ENCODE assay signal across 8 mouse cellular contexts in the genomic region with DNA sequence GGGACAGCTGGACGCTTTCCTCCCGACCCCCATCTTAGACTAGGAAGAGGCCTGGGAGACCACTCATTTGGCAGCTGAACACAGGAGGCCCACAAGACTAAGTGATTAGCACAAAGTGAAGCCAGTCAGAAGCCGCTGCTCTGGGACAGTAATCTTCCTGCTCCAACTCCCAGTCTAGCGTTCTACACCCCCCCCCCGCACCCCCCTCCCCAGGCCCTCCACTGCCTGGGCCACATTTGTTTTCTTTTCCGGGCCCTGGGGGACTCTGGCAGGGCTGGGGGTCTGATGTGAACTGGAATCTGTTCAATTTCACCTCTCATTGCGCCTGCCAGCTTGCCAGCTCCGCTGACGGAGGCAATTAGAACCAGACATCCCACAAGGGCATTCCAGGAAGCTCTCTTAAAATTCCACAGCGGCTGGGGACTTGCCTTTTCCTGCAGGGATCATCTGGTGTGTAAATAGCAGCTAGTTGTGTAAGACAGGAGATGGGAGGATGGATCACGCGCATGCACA.
DNase-seq lines count a peak whose midpoint lies in the region; ATAC-seq and TF ChIP-seq lines count a peak whose summit lies in the region.

No protein-coding gene starts in this region.

- 2% methylated on average over 10 of the region's 12 CpGs for WGBS in embryonic facial prominence, embryonic 15.5 days
- 9% methylated on average over 12 of the region's 12 CpGs for WGBS in midbrain, embryonic 11.5 days

- peaks cover 8% of the 10 kb centered on the region; the same call in 1 of the 2 replicates for H3K27me3 ChIP-seq in embryonic facial prominence, embryonic 15.5 days
- H3K27me3 ChIP-seq in midbrain, embryonic 11.5 days (ENCODE audit: control insufficient read depth, insufficient read depth, low read length), result peaks cover 66% of the 10 kb centered on the region

- intact Hi-C loops in heart, postnatal 25 days (cut with DNase I), result loop anchor here (1.0 to 5.0 kb wide), 3 partner anchors 208 to 454 kb away; no protein-coding TSS in a partner anchor

- ATAC-seq in embryonic facial prominence, embryonic 15.5 days (ENCODE audit: insufficient number of reproducible peaks, low FRiP score, low TSS enrichment, low read depth), result peak; percentile 82
- ATAC-seq in midbrain, embryonic 11.5 days (ENCODE audit: low FRiP score), result peak; percentile 49; the same call in 1 of the 2 replicates
- ATAC-seq in erythroid progenitor cell, adult 5-6 weeks (replicated peaks; ENCODE audit: low FRiP score, poor library complexity, severe bottlenecking), result no peak

- H3K4me1 ChIP-seq in embryonic facial prominence, embryonic 15.5 days, result peaks cover 36% of the 10 kb centered on the region
- peaks cover 11% of the 10 kb centered on the region for H3K4me1 ChIP-seq in midbrain, embryonic 11.5 days (ENCODE audit: control insufficient read depth, insufficient read depth, low read length)

- no peak overlapping the region; the same call in 1 of the 2 replicates for H3K4me3 ChIP-seq in layer of hippocampus, adult 2 months
- peak overlapping the region; percentile 5; the same call in 1 of the 2 replicates for H3K4me3 ChIP-seq in embryonic facial prominence, embryonic 15.5 days (replicated peaks)
- H3K4me3 ChIP-seq in midbrain, embryonic 11.5 days (ENCODE audit: low read depth, low read length), result no peak overlapping the region

- H3K9me3 ChIP-seq in embryonic facial prominence, embryonic 15.5 days (replicated peaks), result no peaks in the 10 kb centered on the region
- no peaks in the 10 kb centered on the region for H3K9me3 ChIP-seq in midbrain, embryonic 11.5 days (ENCODE audit: control insufficient read depth, low read length)

- H3K36me3 ChIP-seq in embryonic facial prominence, embryonic 15.5 days, result no peaks in the 10 kb centered on the region
- H3K36me3 ChIP-seq in midbrain, embryonic 11.5 days (ENCODE audit: control insufficient read depth, insufficient read depth, low read length), result no peaks in the 10 kb centered on the region

- TF ChIP-seq CTCF in layer of hippocampus, adult 2 months (conservative IDR thresholded peaks at IDR 0.05), result no peak

- H3K27ac ChIP-seq in layer of hippocampus, adult 2 months, result 0 out of 2 replicates have a peak overlapping the region, but pooled peaks have one; percentile 41
- peak overlapping the region; percentile 74 for H3K27ac ChIP-seq in embryonic facial prominence, embryonic 15.5 days (replicated peaks)
- H3K27ac ChIP-seq in midbrain, embryonic 11.5 days (ENCODE audit: low read depth, low read length), result no peak overlapping the region

- DNase-seq in layer of hippocampus, adult 2 months (ENCODE audit: low spot score in 2 of 2), result no peak
- DNase-seq in layer of hippocampus, adult 8-10 months (ENCODE audit: low spot score in 2 of 2), result no peak
- peak; percentile 44 for DNase-seq in heart, postnatal 25 days (ENCODE audit: low spot score)
- peak; percentile 59 to 78 for DNase-seq in kidney, postnatal 25 days
- DNase-seq in midbrain, embryonic 11.5 days (ENCODE audit: low spot score, missing footprints), result peak; percentile 88
- no peak for DNase-seq in thymus, postnatal 36 days

- H3K4me2 ChIP-seq in embryonic facial prominence, embryonic 15.5 days (replicated peaks), result peak overlapping the region; percentile 34
- peak overlapping the region; percentile 4; the same call in 1 of the 2 replicates for H3K4me2 ChIP-seq in midbrain, embryonic 11.5 days

- H3K9ac ChIP-seq in embryonic facial prominence, embryonic 15.5 days, result no peak overlapping the region
- H3K9ac ChIP-seq in midbrain, embryonic 11.5 days (ENCODE audit: low read length), result 0 out of 2 replicates have a peak overlapping the region, but pooled peaks have one; percentile 30

Comparison
In these comparisons a context has a peak if more than half of its experiments do, and no peak if none do; other contexts are left out.
1. DNase-seq: peak in heart, postnatal 25 days (single experiment), kidney, postnatal 25 days (2 of 2) and midbrain, embryonic 11.5 days (single experiment); none in layer of hippocampus, adult 2 months (0 of 2), layer of hippocampus, adult 8-10 months (0 of 2) and thymus, postnatal 36 days (0 of 2).